Mouse (Mus musculus): Measurements from ENCODE around the gene Sag. TPM values are rescaled to one million over a fixed set of nuclear protein-coding genes. Genes with fewer than 3 reads are reported as not detected.

Gene Sag
- 0.51 and 0.65 TPM in 2 replicates for polyA plus RNA-seq (2015; fragmentation: Nextera tagmentation; extraction: Ambion mirVana)

DNA sequence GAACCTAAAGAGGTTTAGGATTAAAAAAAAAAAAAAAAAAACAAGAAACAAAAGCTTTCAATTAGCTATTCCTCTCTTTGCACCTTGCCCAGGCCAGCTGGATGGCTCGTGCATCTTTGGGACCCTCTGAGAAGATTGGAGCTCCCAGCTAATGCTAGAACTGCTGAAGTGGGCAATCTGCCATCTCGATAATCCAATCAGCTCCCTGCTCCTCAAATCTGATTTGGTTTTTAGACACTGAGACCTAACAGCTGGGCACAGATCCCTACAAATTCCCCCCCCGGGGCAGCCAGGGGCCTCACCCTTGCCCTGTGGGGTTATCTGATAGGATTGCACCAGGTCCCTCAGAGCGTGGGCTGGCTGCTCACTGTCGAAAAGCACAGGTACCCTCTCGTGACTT, at the start of gene Sag:
Sag (plus strand) TSS at position 105 of the 400 bp plus-strand sequence.

DNA sequence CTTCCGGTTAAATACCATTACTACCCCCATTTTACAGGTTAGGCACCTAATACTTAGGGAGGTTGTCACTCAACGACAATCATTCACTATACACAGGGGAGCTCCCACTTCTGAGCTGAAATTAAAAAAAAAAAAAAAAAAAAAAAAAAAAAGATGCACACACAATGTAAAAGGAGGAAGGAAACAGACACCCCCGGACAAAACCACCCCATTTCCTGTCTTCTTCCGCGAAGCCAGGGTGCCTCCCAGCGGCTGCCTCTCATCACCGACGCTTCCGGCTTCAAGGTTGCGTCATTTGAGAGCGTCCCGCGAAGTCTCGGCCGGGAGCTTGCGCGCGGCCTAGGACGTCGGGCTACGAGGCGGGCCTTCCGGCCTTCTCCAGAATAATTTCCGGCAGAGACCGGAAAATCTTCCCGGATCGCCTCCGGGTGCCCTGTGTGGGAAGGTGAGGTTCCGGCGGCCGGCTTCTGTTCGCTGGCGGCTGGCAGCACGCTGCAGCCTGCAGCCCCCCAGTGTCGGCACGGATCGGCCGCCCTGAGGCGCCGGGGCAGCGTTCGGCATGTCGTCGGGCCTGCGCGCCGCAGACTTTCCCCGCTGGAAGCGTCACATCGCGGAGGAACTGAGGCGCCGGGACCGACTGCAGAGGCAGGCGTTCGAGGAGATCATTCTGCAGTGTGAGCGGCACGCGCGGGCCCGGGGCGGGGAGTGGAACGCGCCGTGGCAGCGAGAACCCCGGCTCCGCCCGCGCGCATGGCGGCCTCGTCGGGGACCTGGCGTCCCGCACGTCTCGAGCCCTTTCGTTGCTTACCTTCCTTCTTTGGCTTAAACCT, 47.6 kb upstream of the Sag start, which contains the start of gene Atg16l1:
Atg16l1 (plus strand) TSS at position 230 of the 830 bp plus-strand sequence.

DNA sequence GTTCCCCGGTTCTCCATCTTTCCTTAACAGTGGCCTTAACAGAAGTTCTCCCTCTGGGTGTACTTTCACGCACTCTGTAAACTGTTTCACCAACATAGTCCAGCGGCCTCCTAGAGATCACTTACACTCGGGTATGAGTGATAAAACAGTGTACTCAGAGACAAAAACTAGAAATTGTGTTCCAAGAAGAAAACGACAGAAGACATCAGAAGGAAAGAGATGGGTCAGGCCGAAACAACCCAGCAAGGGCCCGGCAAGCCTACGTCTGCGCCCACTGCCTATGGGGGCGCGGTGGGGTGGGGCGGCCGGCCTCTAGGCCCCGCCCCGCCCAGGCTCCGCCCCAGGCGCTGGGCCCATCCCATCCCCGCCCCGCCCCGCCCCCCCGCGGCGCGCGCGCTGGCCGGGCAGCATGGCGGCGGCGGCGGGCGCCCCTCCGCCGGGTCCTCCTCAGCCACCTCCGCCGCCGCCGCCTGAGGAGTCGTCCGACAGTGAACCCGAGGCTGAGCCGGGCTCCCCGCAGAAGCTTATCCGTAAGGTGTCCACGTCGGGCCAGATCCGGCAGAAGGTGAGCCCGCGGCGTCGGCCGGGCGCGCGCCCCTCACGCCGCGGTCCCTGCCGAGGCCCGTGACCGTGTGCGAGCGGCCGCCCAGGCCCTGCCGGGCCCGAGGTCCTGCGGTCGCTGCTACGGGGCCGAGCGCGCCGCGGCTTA, 49.6 kb downstream of the Sag start, which contains the start of gene Dgkd:
Dgkd (plus strand) TSS at position 396 of the 709 bp plus-strand sequence.

Other genes with a start within 250 kb of the Sag start
- gene Ngef, start 229.8 kb upstream of the Sag start, polyA plus RNA-seq (2015; fragmentation: Nextera tagmentation; extraction: Ambion mirVana): 2.6 and 3.1 TPM in 2 replicates
- gene Inpp5d, start 183.4 kb upstream of the Sag start, polyA plus RNA-seq (2015; fragmentation: Nextera tagmentation; extraction: Ambion mirVana): 4.2 and 9.7 TPM in 2 replicates
- gene Atg16l1, start 47.8 kb upstream of the Sag start, polyA plus RNA-seq (2015; fragmentation: Nextera tagmentation; extraction: Ambion mirVana): 18.4 and 20.4 TPM in 2 replicates
- 14.7 and 15.9 TPM in 2 replicates for gene Dgkd, start 49.6 kb downstream of the Sag start, polyA plus RNA-seq (2015; fragmentation: Nextera tagmentation; extraction: Ambion mirVana)
- gene Usp40, start 204.9 kb downstream of the Sag start, polyA plus RNA-seq (2015; fragmentation: Nextera tagmentation; extraction: Ambion mirVana): 11.9 and 12.7 TPM in 2 replicates

Data from urinary bladder, postnatal 0 days (tissue).